Mouse (Mus musculus): ENCODE data around the gene Slc5a1. TPM values are rescaled to one million over a fixed set of nuclear protein-coding genes. Genes with fewer than 3 reads are reported as not detected.

Gene Slc5a1
- 0.26 and 0.31 TPM in 2 replicates for polyA plus RNA-seq (2015; fragmentation: Nextera tagmentation; extraction: Ambion mirVana)

DNA sequence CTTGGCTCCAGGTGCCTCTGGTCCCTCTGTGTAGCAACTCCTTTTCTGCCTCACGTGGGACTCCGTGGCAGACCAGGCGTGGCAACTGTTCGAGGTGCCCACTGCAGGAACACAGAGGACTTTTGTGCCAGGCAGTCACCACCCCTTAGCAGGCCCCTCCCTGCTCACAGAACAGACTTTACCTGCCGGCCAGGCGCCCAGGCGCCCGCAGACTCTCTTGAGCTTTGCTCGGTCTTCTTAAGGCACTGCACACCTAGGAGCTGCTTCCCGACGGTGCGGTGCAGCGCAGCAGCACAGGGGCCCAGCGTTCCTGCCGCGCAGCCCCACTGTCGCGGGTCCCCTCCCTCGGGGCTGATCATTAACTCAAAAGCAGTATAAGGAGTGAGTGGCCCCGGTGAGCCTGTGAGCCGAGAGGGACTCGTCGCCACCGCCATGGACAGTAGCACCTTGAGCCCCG lies at the start of gene Slc5a1:
Slc5a1 (plus strand) TSS at position 195 of the 457 bp plus-strand sequence.
- Histone ChIP-seq H3K36me3 (no peaks in the 10 kb centered on the region), H3K4me3 (peak within 1 kb of the TSS; percentile 8; the same call in 1 of the 2 replicates), H3K27me3 (peaks cover 25% of the 10 kb centered on the region), H3K27ac (replicated peaks) (no peak within 1 kb of the TSS), H3K9me3 (no peaks in the 10 kb centered on the region), H3K9ac (no peak within 1 kb of the TSS), H3K4me1 (replicated peaks) (no peaks in the 10 kb centered on the region), H3K4me2 (peak within 1 kb of the TSS; percentile 34)
- no peak for ATAC-seq (ENCODE audit: low FRiP score, low read depth)
- 14% methylated on average over 25 of the region's 25 CpGs for WGBS

DNA sequence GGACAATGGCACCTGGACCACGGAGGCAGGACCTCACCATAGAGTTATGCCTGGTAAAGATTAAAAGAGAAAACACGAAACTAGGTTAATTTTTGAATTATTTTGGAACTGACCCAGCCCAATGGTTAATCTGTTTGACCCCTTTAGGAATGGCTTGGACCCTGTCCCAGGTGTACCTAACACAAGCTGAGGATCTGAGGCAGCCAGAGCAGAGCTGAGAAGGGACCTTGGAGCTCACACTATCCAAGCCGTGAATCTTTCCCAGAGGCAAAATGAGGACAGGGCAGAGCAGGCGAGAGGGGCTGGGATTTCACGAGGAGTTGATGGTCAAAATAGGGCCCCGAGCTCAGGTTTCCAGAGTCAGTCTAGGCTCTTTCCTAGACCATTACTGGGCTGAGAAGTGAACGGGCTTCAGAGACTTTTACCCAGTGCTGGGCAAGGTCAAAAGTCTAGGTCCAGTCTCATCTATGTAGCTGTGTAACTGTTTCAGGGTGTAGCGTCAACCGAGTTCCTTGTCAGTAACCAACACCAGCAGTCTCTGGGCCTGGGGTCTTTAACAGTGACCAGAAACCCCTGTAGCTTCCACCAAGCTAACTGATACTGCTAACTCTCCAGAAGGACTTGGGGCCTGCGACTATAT lies 47.8 kb upstream of the Slc5a1 start:
- no peak overlapping the region for H3K4me2 ChIP-seq
- ATAC-seq (ENCODE audit: low FRiP score, low read depth): no peak
- no peak overlapping the region for H3K4me3 ChIP-seq
- H3K27me3 ChIP-seq: no peaks in the 10 kb centered on the region
- H3K9me3 ChIP-seq: no peaks in the 10 kb centered on the region
- no peak overlapping the region for H3K9ac ChIP-seq
- 92% methylated on average over 10 of the region's 10 CpGs for WGBS
- H3K27ac ChIP-seq (replicated peaks): no peak overlapping the region
- H3K36me3 ChIP-seq: no peaks in the 10 kb centered on the region
- H3K4me1 ChIP-seq (replicated peaks): no peaks in the 10 kb centered on the region

DNA sequence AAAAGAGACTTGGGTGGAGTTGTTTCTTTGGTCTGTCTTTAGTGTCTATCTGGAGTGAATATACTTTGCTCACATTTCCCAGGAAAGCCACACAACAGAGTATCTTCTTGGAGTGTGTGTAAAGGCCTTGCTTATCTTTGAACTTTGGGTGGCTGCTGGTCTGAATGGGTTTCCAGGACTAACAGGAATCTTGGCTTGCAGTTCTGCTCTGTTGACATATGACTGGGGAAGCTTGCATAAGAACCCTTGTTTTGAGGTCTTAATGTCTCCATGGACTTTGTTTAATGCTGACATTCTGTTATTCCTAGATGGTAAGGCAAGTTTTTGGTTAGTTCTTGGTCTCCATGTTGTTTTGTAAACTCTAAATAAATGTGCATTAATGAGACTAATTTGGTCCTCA lies 33.9 kb upstream of the Slc5a1 start:
- H3K9ac ChIP-seq: no peak overlapping the region
- no peak overlapping the region for H3K27ac ChIP-seq (replicated peaks)
- H3K9me3 ChIP-seq: no peaks in the 10 kb centered on the region
- no peak overlapping the region for H3K4me3 ChIP-seq
- H3K4me1 ChIP-seq (replicated peaks): no peaks in the 10 kb centered on the region
- no peaks in the 10 kb centered on the region for H3K27me3 ChIP-seq
- no peak overlapping the region for H3K4me2 ChIP-seq
- H3K36me3 ChIP-seq: no peaks in the 10 kb centered on the region
- ATAC-seq (ENCODE audit: low FRiP score, low read depth): no peak

- H3K9me3 ChIP-seq: no peaks in the 10 kb centered on the region
- no peak overlapping the region for H3K4me2 ChIP-seq
- no peak overlapping the region for H3K4me3 ChIP-seq
- 89% methylated on average over 6 of the region's 6 CpGs for WGBS
- no peak for ATAC-seq (ENCODE audit: low FRiP score, low read depth)
- H3K4me1 ChIP-seq (replicated peaks): no peaks in the 10 kb centered on the region
- H3K27ac ChIP-seq (replicated peaks): no peak overlapping the region
- H3K36me3 ChIP-seq: no peaks in the 10 kb centered on the region
- H3K9ac ChIP-seq: no peak overlapping the region
- H3K27me3 ChIP-seq: no peaks in the 10 kb centered on the region
Measured at GRCm38 (mm10) chr5:33076490-33077191, 27.4 kb upstream of the Slc5a1 start.

DNA sequence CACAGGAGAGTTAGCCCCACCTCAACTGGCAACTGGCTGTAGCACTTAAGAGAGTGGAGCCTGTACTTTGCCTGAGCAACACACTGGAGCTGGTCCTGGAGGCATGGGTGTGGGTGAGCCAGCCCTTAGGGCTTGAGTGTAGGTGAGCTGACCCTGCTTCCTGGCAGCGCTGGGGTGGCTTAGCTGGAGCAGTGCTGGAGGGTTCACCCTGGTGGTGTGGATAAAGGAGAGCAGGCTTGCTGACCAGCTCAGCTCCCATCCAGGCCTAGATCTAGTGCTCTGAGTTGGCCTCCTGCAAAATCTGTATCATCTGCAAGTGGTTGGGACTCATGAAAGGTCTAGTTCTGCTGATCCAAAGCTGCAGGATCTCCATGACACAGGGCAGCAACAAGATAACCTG lies 21.1 kb upstream of the Slc5a1 start:
- H3K27ac ChIP-seq (replicated peaks): no peak overlapping the region
- no peak overlapping the region for H3K9ac ChIP-seq
- no peak for ATAC-seq (ENCODE audit: low FRiP score, low read depth)
- H3K4me3 ChIP-seq: no peak overlapping the region
- H3K9me3 ChIP-seq: no peaks in the 10 kb centered on the region
- no peaks in the 10 kb centered on the region for H3K27me3 ChIP-seq
- no peaks in the 10 kb centered on the region for H3K4me1 ChIP-seq (replicated peaks)
- H3K36me3 ChIP-seq: no peaks in the 10 kb centered on the region
- 94% methylated on average over 1 of the region's 1 CpGs for WGBS
- no peak overlapping the region for H3K4me2 ChIP-seq

DNA sequence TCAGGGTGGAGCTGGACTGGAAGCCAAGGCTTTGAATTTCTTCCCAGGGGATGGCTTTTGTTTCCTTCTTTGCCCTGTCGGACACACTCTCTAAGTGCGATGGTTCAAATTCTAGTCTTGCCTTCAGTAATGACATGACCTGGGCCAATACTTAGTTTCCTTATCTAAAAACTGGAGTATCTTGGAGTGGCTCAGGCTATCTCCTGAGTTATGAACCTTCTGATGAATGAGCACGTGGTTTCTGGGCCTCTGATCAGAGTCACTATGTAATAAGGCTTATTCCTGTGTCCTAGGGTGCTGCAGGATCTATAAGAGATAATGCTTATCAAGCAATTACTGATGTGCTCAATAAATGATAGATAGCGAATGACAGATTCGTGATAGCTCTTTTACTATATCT lies 19.4 kb upstream of the Slc5a1 start:
- H3K27ac ChIP-seq (replicated peaks): no peak overlapping the region
- no peak overlapping the region for H3K4me2 ChIP-seq
- no peaks in the 10 kb centered on the region for H3K4me1 ChIP-seq (replicated peaks)
- H3K9me3 ChIP-seq: no peaks in the 10 kb centered on the region
- WGBS: 93% methylated on average over 5 of the region's 5 CpGs
- no peaks in the 10 kb centered on the region for H3K27me3 ChIP-seq
- no peak overlapping the region for H3K4me3 ChIP-seq
- ATAC-seq (ENCODE audit: low FRiP score, low read depth): no peak
- no peaks in the 10 kb centered on the region for H3K36me3 ChIP-seq
- no peak overlapping the region for H3K9ac ChIP-seq

DNA sequence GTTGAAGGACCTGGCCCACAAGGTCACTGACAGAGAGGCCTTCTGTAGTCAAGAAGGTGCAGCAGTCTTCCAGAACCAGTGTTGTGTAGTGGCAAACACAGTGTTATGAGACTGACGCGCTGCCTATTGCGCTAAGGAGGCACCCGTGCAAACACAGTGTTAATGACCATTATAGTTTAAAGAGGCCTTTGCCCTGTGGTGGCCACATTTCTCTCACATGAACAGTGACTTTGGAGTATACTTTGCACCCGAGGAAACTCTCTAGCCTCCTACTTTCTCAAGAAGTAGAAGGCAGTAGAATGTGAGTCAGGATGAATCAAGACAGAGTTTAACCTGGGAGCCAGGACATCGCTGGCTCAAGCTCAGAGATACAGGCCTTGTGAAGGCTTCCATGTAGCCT lies 12.7 kb upstream of the Slc5a1 start:
- no peak overlapping the region for H3K4me3 ChIP-seq
- H3K36me3 ChIP-seq: no peaks in the 10 kb centered on the region
- ATAC-seq (ENCODE audit: low FRiP score, low read depth): no peak
- H3K9me3 ChIP-seq: no peaks in the 10 kb centered on the region
- H3K9ac ChIP-seq: no peak overlapping the region
- WGBS: 91% methylated on average over 6 of the region's 6 CpGs
- H3K4me1 ChIP-seq (replicated peaks): no peaks in the 10 kb centered on the region
- H3K4me2 ChIP-seq: no peak overlapping the region
- H3K27ac ChIP-seq (replicated peaks): no peak overlapping the region
- no peaks in the 10 kb centered on the region for H3K27me3 ChIP-seq

GRCm38 (mm10) chr5:33095315-33095714 lies 8.7 kb upstream of the Slc5a1 start:
- no peak overlapping the region for H3K4me3 ChIP-seq
- H3K4me2 ChIP-seq: no peak overlapping the region
- no peaks in the 10 kb centered on the region for H3K4me1 ChIP-seq (replicated peaks)
- H3K9me3 ChIP-seq: no peaks in the 10 kb centered on the region
- 94% methylated on average over 4 of the region's 4 CpGs for WGBS
- no peak overlapping the region for H3K27ac ChIP-seq (replicated peaks)
- H3K27me3 ChIP-seq: no peaks in the 10 kb centered on the region
- H3K36me3 ChIP-seq: no peaks in the 10 kb centered on the region
- no peak overlapping the region for H3K9ac ChIP-seq
- ATAC-seq (ENCODE audit: low FRiP score, low read depth): no peak

GRCm38 (mm10) chr5:33102369-33103055 lies 1.5 kb upstream of the Slc5a1 start:
- Histone ChIP-seq H3K27ac (replicated peaks) (no peak overlapping the region), H3K36me3 (no peaks in the 10 kb centered on the region), H3K9ac (no peak overlapping the region), H3K4me3 (no peak overlapping the region), H3K9me3 (no peaks in the 10 kb centered on the region), H3K4me1 (replicated peaks) (no peaks in the 10 kb centered on the region), H3K27me3 (peaks cover 25% of the 10 kb centered on the region), H3K4me2 (no peak overlapping the region)
- WGBS: 28% methylated on average over 12 of the region's 12 CpGs
- ATAC-seq (ENCODE audit: low FRiP score, low read depth): no peak

- ATAC-seq (ENCODE audit: low FRiP score, low read depth): no peak
- H3K9ac ChIP-seq: no peak overlapping the region
- H3K9me3 ChIP-seq: no peaks in the 10 kb centered on the region
- H3K36me3 ChIP-seq: no peaks in the 10 kb centered on the region
- no peak overlapping the region for H3K4me2 ChIP-seq
- H3K27me3 ChIP-seq: peaks cover 25% of the 10 kb centered on the region
- H3K27ac ChIP-seq (replicated peaks): no peak overlapping the region
- H3K4me1 ChIP-seq (replicated peaks): no peaks in the 10 kb centered on the region
- 55% methylated on average over 1 of the region's 1 CpGs for WGBS
- no peak overlapping the region for H3K4me3 ChIP-seq
Measured at GRCm38 (mm10) chr5:33104876-33105275, 857 bp downstream of the Slc5a1 start.

- no peak overlapping the region for H3K27ac ChIP-seq (replicated peaks)
- H3K36me3 ChIP-seq: no peaks in the 10 kb centered on the region
- H3K27me3 ChIP-seq: peaks cover 25% of the 10 kb centered on the region
- ATAC-seq (ENCODE audit: low FRiP score, low read depth): no peak
- H3K4me2 ChIP-seq: no peak overlapping the region
- H3K9ac ChIP-seq: no peak overlapping the region
- no peaks in the 10 kb centered on the region for H3K9me3 ChIP-seq
- no peaks in the 10 kb centered on the region for H3K4me1 ChIP-seq (replicated peaks)
- 92% methylated on average over 6 of the region's 6 CpGs for WGBS
- H3K4me3 ChIP-seq: no peak overlapping the region
Measured at GRCm38 (mm10) chr5:33105660-33106059, 1.6 kb downstream of the Slc5a1 start.

GRCm38 (mm10) chr5:33107056-33107455 lies 3.0 kb downstream of the Slc5a1 start:
- no peak overlapping the region for H3K4me3 ChIP-seq
- no peak overlapping the region for H3K27ac ChIP-seq (replicated peaks)
- H3K36me3 ChIP-seq: no peaks in the 10 kb centered on the region
- no peaks in the 10 kb centered on the region for H3K9me3 ChIP-seq
- H3K27me3 ChIP-seq: peaks cover 25% of the 10 kb centered on the region
- H3K4me1 ChIP-seq (replicated peaks): no peaks in the 10 kb centered on the region
- no peak overlapping the region for H3K4me2 ChIP-seq
- no peak overlapping the region for H3K9ac ChIP-seq
- 84% methylated on average over 6 of the region's 6 CpGs for WGBS
- ATAC-seq (ENCODE audit: low FRiP score, low read depth): no peak

All from hindbrain, embryonic 15.5 days (tissue).